Mouse (Mus musculus): ENCODE results near the gene Focad. TPM values are rescaled to one million over a fixed set of nuclear protein-coding genes. Genes with fewer than 3 reads are reported as not detected.
"Not testable (repeated sequence)": the region's sequence is repeated elsewhere in the genome, so short reads cannot be mapped to it uniquely, and the experiment has no call there.

The Focad gene
- polyA plus RNA-seq, 1 experiment, result 7.7 TPM

- Histone ChIP-seq H3K4me1 (ENCODE audit: control insufficient read depth, insufficient read depth, low read length) (no peaks in the 10 kb centered on the region), H3K4me3 (replicated peaks; ENCODE audit: control insufficient read depth, low read depth, low read length) (no peak overlapping the region), H3K27ac (ENCODE audit: control insufficient read depth, insufficient read depth, low read depth, low read length, poor library complexity) (no peak overlapping the region)
- WGBS, result 89% methylated on average over 8 of the region's 8 CpGs
- TF ChIP-seq POLR2A (IDR thresholded peaks at IDR 0.05; ENCODE audit: borderline replicate concordance, control insufficient read depth, low read depth, low read length), result no peak
- no peak for TF ChIP-seq CTCF (IDR thresholded peaks at IDR 0.05; ENCODE audit: control insufficient read depth, insufficient read depth, low read length)
Measured at GRCm38 (mm10) chr4:88370819-88371218, 276.4 kb downstream of the Focad start.

DNA sequence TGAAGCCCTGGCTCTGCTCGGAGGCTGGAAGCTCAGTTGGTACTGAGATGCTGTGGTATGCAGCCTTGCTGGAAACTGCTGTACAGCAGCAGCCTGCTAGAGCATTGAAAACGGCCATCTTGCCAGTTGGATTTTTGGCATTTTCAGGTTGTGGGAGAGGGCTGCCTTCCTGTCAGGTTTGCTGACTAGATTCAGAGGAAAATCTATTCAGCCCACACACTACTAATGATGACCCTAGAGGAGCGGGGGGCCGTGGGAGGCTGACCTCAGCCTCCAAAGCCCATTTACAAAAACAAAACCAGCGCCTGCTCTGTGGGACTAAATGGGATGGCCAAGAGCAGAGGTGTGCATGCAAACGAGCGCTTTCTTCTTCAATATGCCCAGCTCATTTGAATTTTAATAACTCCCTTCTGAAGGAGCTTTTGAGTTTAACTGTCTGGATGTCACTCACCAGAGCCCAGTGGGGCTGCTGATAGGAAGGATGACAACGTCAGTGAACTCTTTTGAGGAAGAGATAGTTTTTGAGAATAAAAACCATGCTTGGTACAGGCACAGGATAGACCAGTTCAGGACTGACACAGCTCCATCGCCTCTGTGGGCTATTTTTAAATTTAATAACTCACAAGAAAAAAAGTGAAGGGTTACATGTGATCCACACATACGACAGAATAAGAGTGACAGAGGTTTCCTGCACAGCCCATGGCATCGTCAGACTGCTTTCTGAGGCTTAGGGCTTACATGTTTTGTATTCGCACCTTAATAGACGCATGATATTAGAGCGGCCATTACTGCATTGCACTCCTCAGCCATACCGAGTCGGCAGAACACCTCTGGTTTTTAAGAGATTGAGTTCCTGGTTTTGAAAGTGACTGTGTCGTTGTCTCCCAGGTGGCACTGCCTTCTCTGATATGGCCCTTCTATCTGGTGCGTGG, 278.1 kb downstream of the Focad start:
- TF ChIP-seq CTCF (IDR thresholded peaks at IDR 0.05; ENCODE audit: control insufficient read depth, insufficient read depth, low read length), result no peak
- no peak for TF ChIP-seq POLR2A (IDR thresholded peaks at IDR 0.05; ENCODE audit: borderline replicate concordance, control insufficient read depth, low read depth, low read length)
- 84% methylated on average over 18 of the region's 18 CpGs for WGBS
- H3K4me3 ChIP-seq (replicated peaks; ENCODE audit: control insufficient read depth, low read depth, low read length), result no peak overlapping the region
- H3K27ac ChIP-seq (ENCODE audit: control insufficient read depth, insufficient read depth, low read depth, low read length, poor library complexity), result no peak overlapping the region
- H3K4me1 ChIP-seq (ENCODE audit: control insufficient read depth, insufficient read depth, low read length), result no peaks in the 10 kb centered on the region

- 45% methylated on average over 1 of the region's 1 CpGs for WGBS
- no peak for TF ChIP-seq POLR2A (IDR thresholded peaks at IDR 0.05; ENCODE audit: borderline replicate concordance, control insufficient read depth, low read depth, low read length)
- TF ChIP-seq CTCF (IDR thresholded peaks at IDR 0.05; ENCODE audit: control insufficient read depth, insufficient read depth, low read length), result no peak
- Histone ChIP-seq H3K4me1 (ENCODE audit: control insufficient read depth, insufficient read depth, low read length) (no peaks in the 10 kb centered on the region), H3K4me3 (replicated peaks; ENCODE audit: control insufficient read depth, low read depth, low read length) (no peak overlapping the region), H3K27ac (ENCODE audit: control insufficient read depth, insufficient read depth, low read depth, low read length, poor library complexity) (no peak overlapping the region)
Measured at GRCm38 (mm10) chr4:88390036-88390435, 295.6 kb downstream of the Focad start.

DNA sequence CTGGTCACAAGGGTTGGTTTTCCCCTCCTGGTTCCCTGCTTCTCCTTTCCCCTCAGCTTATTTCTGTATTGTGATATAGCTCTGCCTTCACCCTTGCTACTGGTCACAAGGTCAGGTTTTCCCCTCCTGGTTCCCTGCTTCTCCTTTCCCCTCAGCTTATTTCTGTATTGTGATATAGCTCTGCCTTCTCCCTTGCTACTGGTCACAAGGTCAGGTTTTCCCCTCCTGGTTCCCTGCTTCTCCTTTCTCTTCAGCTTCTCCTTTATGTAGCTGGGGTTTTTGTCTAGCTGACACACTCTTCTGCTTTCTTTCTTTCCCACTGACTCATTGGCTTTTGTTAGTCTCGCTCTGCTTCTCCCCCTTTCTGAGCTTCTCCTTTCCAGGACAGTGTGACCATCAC, 296.2 kb downstream of the Focad start:
- not testable (repeated sequence) for H3K27ac ChIP-seq (ENCODE audit: control insufficient read depth, insufficient read depth, low read depth, low read length, poor library complexity); H3K4me1 ChIP-seq (ENCODE audit: control insufficient read depth, insufficient read depth, low read length); H3K4me3 ChIP-seq (replicated peaks; ENCODE audit: control insufficient read depth, low read depth, low read length)
- WGBS, result 64% methylated on average over 1 of the region's 1 CpGs

DNA sequence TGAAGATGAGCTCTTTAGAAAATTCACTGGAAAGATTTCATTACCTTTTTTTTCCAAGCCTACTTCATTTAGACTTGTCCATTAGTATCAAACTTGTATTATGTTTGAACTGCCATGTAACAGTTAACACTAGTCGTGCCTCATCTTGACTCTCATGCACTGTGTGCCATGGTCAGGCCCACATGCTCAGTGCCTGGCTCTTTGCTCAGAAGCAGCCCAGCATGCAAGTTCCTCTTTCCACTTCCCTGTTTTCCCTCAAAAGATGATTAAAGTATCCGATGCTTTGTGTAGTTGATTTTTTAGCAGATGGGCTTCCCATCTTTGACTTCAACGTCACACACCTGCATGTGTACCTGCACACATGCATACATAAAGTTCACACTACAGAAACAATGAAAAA, 301.3 kb downstream of the Focad start:
- no peaks in the 10 kb centered on the region for H3K4me1 ChIP-seq (ENCODE audit: control insufficient read depth, insufficient read depth, low read length)
- H3K4me3 ChIP-seq (replicated peaks; ENCODE audit: control insufficient read depth, low read depth, low read length), result no peak overlapping the region
- no peak overlapping the region for H3K27ac ChIP-seq (ENCODE audit: control insufficient read depth, insufficient read depth, low read depth, low read length, poor library complexity)
- 8% methylated on average over 3 of the region's 3 CpGs for WGBS
- TF ChIP-seq CTCF (IDR thresholded peaks at IDR 0.05; ENCODE audit: control insufficient read depth, insufficient read depth, low read length), result no peak
- TF ChIP-seq POLR2A (IDR thresholded peaks at IDR 0.05; ENCODE audit: borderline replicate concordance, control insufficient read depth, low read depth, low read length), result no peak

DNA sequence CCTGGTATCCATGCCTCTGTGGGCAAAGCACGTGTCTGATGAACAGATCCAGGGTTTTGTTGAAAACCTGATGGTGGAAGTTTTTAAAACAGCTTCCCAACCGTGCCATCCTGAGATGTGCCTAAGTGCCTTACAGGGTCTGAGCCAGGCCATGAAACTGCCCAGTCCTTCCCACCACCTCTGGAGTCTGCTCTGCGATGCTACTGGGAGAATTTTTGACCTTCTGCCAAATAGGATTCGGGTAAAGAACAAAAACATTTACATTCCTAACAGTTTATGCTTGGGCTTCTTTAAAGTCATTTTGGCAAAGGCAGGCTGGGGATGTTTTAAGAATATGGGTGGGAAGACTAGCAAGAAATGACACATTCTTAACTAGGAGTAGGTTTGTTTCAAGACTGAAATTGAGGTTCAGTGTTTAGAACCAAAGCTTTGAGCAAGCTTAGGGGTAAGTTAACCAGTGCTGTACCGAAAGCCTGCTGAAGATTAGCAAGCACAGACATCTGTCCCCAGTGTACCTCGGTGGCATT, 302.6 kb downstream of the Focad start:
- H3K4me1 ChIP-seq (ENCODE audit: control insufficient read depth, insufficient read depth, low read length), result no peaks in the 10 kb centered on the region
- TF ChIP-seq POLR2A (IDR thresholded peaks at IDR 0.05; ENCODE audit: borderline replicate concordance, control insufficient read depth, low read depth, low read length) (no peak), CTCF (IDR thresholded peaks at IDR 0.05; ENCODE audit: control insufficient read depth, insufficient read depth, low read length) (no peak)
- H3K27ac ChIP-seq (ENCODE audit: control insufficient read depth, insufficient read depth, low read depth, low read length, poor library complexity), result no peak overlapping the region
- H3K4me3 ChIP-seq (replicated peaks; ENCODE audit: control insufficient read depth, low read depth, low read length), result no peak overlapping the region
- 78% methylated on average over 6 of the region's 6 CpGs for WGBS

- H3K27ac ChIP-seq (ENCODE audit: control insufficient read depth, insufficient read depth, low read depth, low read length, poor library complexity), result no peak overlapping the region
- 78% methylated on average over 9 of the region's 9 CpGs for WGBS
- TF ChIP-seq POLR2A (IDR thresholded peaks at IDR 0.05; ENCODE audit: borderline replicate concordance, control insufficient read depth, low read depth, low read length) (no peak), CTCF (IDR thresholded peaks at IDR 0.05; ENCODE audit: control insufficient read depth, insufficient read depth, low read length) (no peak)
Measured at GRCm38 (mm10) chr4:88400302-88400991, 306.0 kb downstream of the Focad start.

DNA sequence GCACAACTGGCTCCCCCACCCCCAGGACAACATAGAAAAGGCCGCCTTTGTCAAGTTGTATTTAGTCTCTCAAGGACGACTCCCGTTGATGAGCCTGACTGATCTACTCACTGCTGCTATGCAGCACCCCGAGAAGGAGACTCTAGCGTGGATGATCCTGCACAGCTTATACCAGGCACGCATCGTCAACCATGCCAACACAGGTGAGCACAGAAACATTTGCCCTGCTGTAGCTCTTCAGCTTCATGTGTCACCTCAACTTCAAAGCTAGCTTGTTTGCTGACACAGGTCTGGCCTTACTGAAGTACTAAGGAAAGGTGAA, 306.5 kb downstream of the Focad start:
- Histone ChIP-seq H3K4me3 (replicated peaks; ENCODE audit: control insufficient read depth, low read depth, low read length) (no peak overlapping the region), H3K4me1 (ENCODE audit: control insufficient read depth, insufficient read depth, low read length) (no peaks in the 10 kb centered on the region), H3K27ac (ENCODE audit: control insufficient read depth, insufficient read depth, low read depth, low read length, poor library complexity) (no peak overlapping the region)
- TF ChIP-seq CTCF (IDR thresholded peaks at IDR 0.05; ENCODE audit: control insufficient read depth, insufficient read depth, low read length) (no peak), POLR2A (IDR thresholded peaks at IDR 0.05; ENCODE audit: borderline replicate concordance, control insufficient read depth, low read depth, low read length) (no peak)
- 89% methylated on average over 7 of the region's 7 CpGs for WGBS

More at GRCm38 (mm10) chr4:88400302-88400991, 306.0 kb downstream of the Focad start:
- Histone ChIP-seq H3K4me1 (ENCODE audit: control insufficient read depth, insufficient read depth, low read length) (no peaks in the 10 kb centered on the region), H3K4me3 (replicated peaks; ENCODE audit: control insufficient read depth, low read depth, low read length) (no peak overlapping the region)
